Mouse (Mus musculus): ENCODE measurements around the gene B3gnt2. TPM values are rescaled to one million over a fixed set of nuclear protein-coding genes. Genes with fewer than 3 reads are reported as not detected.
A peak's percentile ranks its signal among the peaks of the same experiment; 100 is the strongest.

The B3gnt2 gene
- polyA plus RNA-seq, 1 experiment from 2014 or later: 20.4 TPM

GRCm38 (mm10) chr11:22893075-22893474 lies 32.3 kb upstream of the B3gnt2 start:
- H3K27ac ChIP-seq (ENCODE audit: low read length): no peak overlapping the region
- no peak overlapping the region for H3K4me3 ChIP-seq (ENCODE audit: low read depth, low read length)
- no peaks in the 10 kb centered on the region for H3K4me1 ChIP-seq (ENCODE audit: insufficient read depth, low read depth, low read length)
- no peaks in the 10 kb centered on the region for H3K36me3 ChIP-seq (ENCODE audit: insufficient read depth, low read length)
- TF ChIP-seq CTCF (IDR thresholded peaks at IDR 0.05) (no peak), EP300 (IDR thresholded peaks at IDR 0.05) (no peak)
- H3K27me3 ChIP-seq (replicated peaks; ENCODE audit: insufficient read depth, low read length): no peaks in the 10 kb centered on the region
- H3K9me3 ChIP-seq (ENCODE audit: low read length): no peaks in the 10 kb centered on the region
- WGBS: 57% methylated on average over 3 of the region's 3 CpGs
- H3K9ac ChIP-seq (replicated peaks; ENCODE audit: low read depth): no peak overlapping the region
- ATAC-seq: no peak
- no peak for DNase-seq (ENCODE audit: low spot score)
- H3K4me2 ChIP-seq (replicated peaks; ENCODE audit: low read depth, low read length): no peak overlapping the region

- TF ChIP-seq CTCF (IDR thresholded peaks at IDR 0.05) (no peak), EP300 (IDR thresholded peaks at IDR 0.05) (no peak)
- Histone ChIP-seq H3K27me3 (replicated peaks; ENCODE audit: insufficient read depth, low read length) (no peaks in the 10 kb centered on the region), H3K4me1 (ENCODE audit: insufficient read depth, low read depth, low read length) (no peaks in the 10 kb centered on the region), H3K4me3 (ENCODE audit: low read depth, low read length) (no peak overlapping the region), H3K27ac (ENCODE audit: low read length) (no peak overlapping the region), H3K4me2 (replicated peaks; ENCODE audit: low read depth, low read length) (no peak overlapping the region), H3K36me3 (ENCODE audit: insufficient read depth, low read length) (no peaks in the 10 kb centered on the region), H3K9ac (replicated peaks; ENCODE audit: low read depth) (no peak overlapping the region), H3K9me3 (ENCODE audit: low read length) (no peaks in the 10 kb centered on the region)
- ATAC-seq (0 out of 2 replicates have a peak, but pooled peaks have one; percentile 8), DNase-seq (ENCODE audit: low spot score) (peak; percentile 21)
- 66% methylated on average over 6 of the region's 6 CpGs for WGBS
These were observed 31.7 kb upstream of the B3gnt2 start for GRCm38 (mm10) chr11:22892466-22892865.

- Histone ChIP-seq H3K36me3 (ENCODE audit: insufficient read depth, low read length) (no peaks in the 10 kb centered on the region), H3K4me1 (ENCODE audit: insufficient read depth, low read depth, low read length) (no peaks in the 10 kb centered on the region), H3K27me3 (replicated peaks; ENCODE audit: insufficient read depth, low read length) (no peaks in the 10 kb centered on the region), H3K9me3 (ENCODE audit: low read length) (no peaks in the 10 kb centered on the region), H3K9ac (replicated peaks; ENCODE audit: low read depth) (no peak overlapping the region), H3K4me2 (replicated peaks; ENCODE audit: low read depth, low read length) (no peak overlapping the region), H3K4me3 (ENCODE audit: low read depth, low read length) (no peak overlapping the region), H3K27ac (ENCODE audit: low read length) (no peak overlapping the region)
- DNase-seq (ENCODE audit: low spot score): peak; percentile 36
- peak; percentile 43 for ATAC-seq
- WGBS: 77% methylated on average over 7 of the region's 7 CpGs
- TF ChIP-seq CTCF (IDR thresholded peaks at IDR 0.05) (no peak), EP300 (IDR thresholded peaks at IDR 0.05) (no peak)
These were observed 31.1 kb upstream of the B3gnt2 start for GRCm38 (mm10) chr11:22891876-22892275.

- 55% methylated on average over 9 of the region's 9 CpGs for WGBS
- H3K36me3 ChIP-seq (ENCODE audit: insufficient read depth, low read length): no peaks in the 10 kb centered on the region
- H3K9me3 ChIP-seq (ENCODE audit: low read length): no peaks in the 10 kb centered on the region
- H3K4me2 ChIP-seq (replicated peaks; ENCODE audit: low read depth, low read length): no peak overlapping the region
- no peak overlapping the region for H3K27ac ChIP-seq (ENCODE audit: low read length)
- TF ChIP-seq EP300 (IDR thresholded peaks at IDR 0.05) (no peak), CTCF (IDR thresholded peaks at IDR 0.05) (no peak)
- no peaks in the 10 kb centered on the region for H3K27me3 ChIP-seq (replicated peaks; ENCODE audit: insufficient read depth, low read length)
- no peak overlapping the region for H3K9ac ChIP-seq (replicated peaks; ENCODE audit: low read depth)
- no peak for ATAC-seq
- DNase-seq (ENCODE audit: low spot score): peak; percentile 17
- no peaks in the 10 kb centered on the region for H3K4me1 ChIP-seq (ENCODE audit: insufficient read depth, low read depth, low read length)
- H3K4me3 ChIP-seq (ENCODE audit: low read depth, low read length): no peak overlapping the region
These were observed 30.5 kb upstream of the B3gnt2 start for GRCm38 (mm10) chr11:22891242-22891641.

- Histone ChIP-seq H3K4me1 (ENCODE audit: insufficient read depth, low read depth, low read length) (no peaks in the 10 kb centered on the region), H3K27me3 (replicated peaks; ENCODE audit: insufficient read depth, low read length) (no peaks in the 10 kb centered on the region), H3K4me3 (ENCODE audit: low read depth, low read length) (no peak overlapping the region), H3K4me2 (replicated peaks; ENCODE audit: low read depth, low read length) (no peak overlapping the region), H3K36me3 (ENCODE audit: insufficient read depth, low read length) (no peaks in the 10 kb centered on the region), H3K27ac (ENCODE audit: low read length) (no peak overlapping the region), H3K9ac (replicated peaks; ENCODE audit: low read depth) (no peak overlapping the region), H3K9me3 (ENCODE audit: low read length) (no peaks in the 10 kb centered on the region)
- DNase-seq (ENCODE audit: low spot score) (no peak), ATAC-seq (no peak)
- TF ChIP-seq CTCF (IDR thresholded peaks at IDR 0.05): no peak
- TF ChIP-seq EP300 (IDR thresholded peaks at IDR 0.05): no peak
- 97% methylated on average over 3 of the region's 3 CpGs for WGBS
These were observed 28.5 kb upstream of the B3gnt2 start for GRCm38 (mm10) chr11:22889224-22889623.

- ATAC-seq: peak; percentile 57; the same call in 1 of the 2 replicates
- Histone ChIP-seq H3K27ac (ENCODE audit: low read length) (peak overlapping the region; percentile 47; the same call in 1 of the 2 replicates), H3K36me3 (ENCODE audit: insufficient read depth, low read length) (no peaks in the 10 kb centered on the region), H3K27me3 (replicated peaks; ENCODE audit: insufficient read depth, low read length) (no peaks in the 10 kb centered on the region), H3K4me1 (ENCODE audit: insufficient read depth, low read depth, low read length) (no peaks in the 10 kb centered on the region), H3K4me2 (replicated peaks; ENCODE audit: low read depth, low read length) (no peak overlapping the region), H3K9me3 (ENCODE audit: low read length) (no peaks in the 10 kb centered on the region), H3K4me3 (ENCODE audit: low read depth, low read length) (no peak overlapping the region), H3K9ac (replicated peaks; ENCODE audit: low read depth) (no peak overlapping the region)
- TF ChIP-seq CTCF (IDR thresholded peaks at IDR 0.05): no peak
- TF ChIP-seq EP300 (IDR thresholded peaks at IDR 0.05): no peak
- WGBS: 62% methylated on average over 4 of the region's 4 CpGs
- peak; percentile 58 for DNase-seq (ENCODE audit: low spot score)
These were observed 26.2 kb upstream of the B3gnt2 start for GRCm38 (mm10) chr11:22886991-22887390.

- Histone ChIP-seq H3K27ac (ENCODE audit: low read length) (no peak overlapping the region), H3K4me2 (replicated peaks; ENCODE audit: low read depth, low read length) (no peak overlapping the region), H3K4me3 (ENCODE audit: low read depth, low read length) (no peak overlapping the region), H3K4me1 (ENCODE audit: insufficient read depth, low read depth, low read length) (no peaks in the 10 kb centered on the region), H3K27me3 (replicated peaks; ENCODE audit: insufficient read depth, low read length) (no peaks in the 10 kb centered on the region), H3K9me3 (ENCODE audit: low read length) (no peaks in the 10 kb centered on the region), H3K36me3 (ENCODE audit: insufficient read depth, low read length) (no peaks in the 10 kb centered on the region), H3K9ac (replicated peaks; ENCODE audit: low read depth) (no peak overlapping the region)
- TF ChIP-seq CTCF (IDR thresholded peaks at IDR 0.05) (no peak), EP300 (IDR thresholded peaks at IDR 0.05) (no peak)
- ATAC-seq: no peak
- DNase-seq (ENCODE audit: low spot score): no peak
- WGBS: 93% methylated on average over 1 of the region's 1 CpGs
These were observed 24.6 kb upstream of the B3gnt2 start for GRCm38 (mm10) chr11:22885350-22885749.
